Mouse (Mus musculus): ENCODE measurements around the gene Samhd1. TPM values are rescaled to one million over a fixed set of nuclear protein-coding genes. Genes with fewer than 3 reads are reported as not detected.
A peak's percentile ranks its signal among the peaks of the same experiment; 100 is the strongest.
"Not testable (repeated sequence)": the region's sequence is repeated elsewhere in the genome, so short reads cannot be mapped to it uniquely, and the experiment has no call there.

Gene Samhd1
- polyA plus RNA-seq (2016; fragmentation: Nextera tagmentation; extraction: Ambion mirVana): 25.6 and 27.3 TPM in 2 replicates

DNA sequence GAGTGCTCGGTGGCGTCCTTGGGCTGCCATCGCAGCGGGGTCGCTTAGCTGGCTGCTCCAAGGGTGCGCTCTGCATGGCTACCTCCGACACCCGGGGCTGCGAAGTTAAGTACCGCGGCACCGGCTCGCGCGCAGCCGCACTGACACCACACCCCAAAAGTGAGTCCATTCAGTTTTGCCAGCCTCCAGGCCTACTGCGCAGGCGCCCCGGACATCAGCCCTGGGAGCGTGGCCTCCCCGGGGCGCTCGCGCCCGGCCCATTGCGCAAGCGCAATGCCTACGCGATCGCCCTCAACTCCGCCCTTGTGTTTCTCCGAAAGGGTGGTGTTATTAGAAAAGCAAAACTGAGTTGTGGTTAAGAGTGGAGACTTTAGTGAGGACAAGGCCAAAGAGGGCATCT lies at the start of gene Samhd1:
Gene Samhd1, minus strand, starts transcription at position 252 of the 400 bp plus-strand sequence.
- peak within 1 kb of the TSS; percentile 66 for H3K9ac ChIP-seq (replicated peaks)
- peaks cover 7% of the 10 kb centered on the region for H3K9me3 ChIP-seq
- under 1% methylated on average over 32 of the region's 32 CpGs for WGBS
- H3K4me2 ChIP-seq: peak within 1 kb of the TSS; percentile 80
- H3K27ac ChIP-seq: peak within 1 kb of the TSS; percentile 82
- peak; percentile 83 for ATAC-seq (ENCODE audit: insufficient number of reproducible peaks, insufficient read depth, low FRiP score, low TSS enrichment, low read depth)
- H3K27me3 ChIP-seq: no peaks in the 10 kb centered on the region
- H3K36me3 ChIP-seq: no peaks in the 10 kb centered on the region
- H3K4me1 ChIP-seq (replicated peaks): 0 out of 2 replicates have a peak, but pooled peaks cover 4% of the 10 kb centered on the region
- peak within 1 kb of the TSS; percentile 77 for H3K4me3 ChIP-seq (replicated peaks)

DNA sequence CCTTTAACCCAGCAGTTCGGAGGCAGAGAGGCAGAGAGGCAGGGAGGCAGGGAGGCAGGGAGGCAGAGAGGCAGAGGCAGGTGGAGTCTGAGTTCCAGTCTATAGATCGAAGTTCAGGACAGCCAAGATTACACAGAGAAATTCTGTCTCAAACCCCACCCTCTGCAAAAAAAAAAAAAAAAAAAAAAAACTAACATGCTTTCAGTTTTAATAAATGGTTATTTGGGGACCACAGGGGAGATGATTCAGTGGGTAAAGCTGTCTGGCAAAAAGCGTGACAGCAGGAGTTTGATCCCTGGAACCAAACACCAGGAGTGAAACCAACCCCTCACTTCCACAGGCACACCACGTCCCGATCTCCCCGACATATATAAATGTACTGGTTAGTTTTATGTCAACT lies 43.1 kb upstream of the Samhd1 start:
- Histone ChIP-seq H3K4me2 (no peak overlapping the region), H3K9me3 (no peaks in the 10 kb centered on the region), H3K4me1 (replicated peaks) (no peaks in the 10 kb centered on the region), H3K9ac (replicated peaks) (no peak overlapping the region), H3K36me3 (peaks cover 74% of the 10 kb centered on the region), H3K27ac (no peak overlapping the region), H3K4me3 (replicated peaks) (no peak overlapping the region), H3K27me3 (no peaks in the 10 kb centered on the region)
- 79% methylated on average over 6 of the region's 6 CpGs for WGBS
- ATAC-seq (ENCODE audit: insufficient number of reproducible peaks, insufficient read depth, low FRiP score, low TSS enrichment, low read depth): no peak

DNA sequence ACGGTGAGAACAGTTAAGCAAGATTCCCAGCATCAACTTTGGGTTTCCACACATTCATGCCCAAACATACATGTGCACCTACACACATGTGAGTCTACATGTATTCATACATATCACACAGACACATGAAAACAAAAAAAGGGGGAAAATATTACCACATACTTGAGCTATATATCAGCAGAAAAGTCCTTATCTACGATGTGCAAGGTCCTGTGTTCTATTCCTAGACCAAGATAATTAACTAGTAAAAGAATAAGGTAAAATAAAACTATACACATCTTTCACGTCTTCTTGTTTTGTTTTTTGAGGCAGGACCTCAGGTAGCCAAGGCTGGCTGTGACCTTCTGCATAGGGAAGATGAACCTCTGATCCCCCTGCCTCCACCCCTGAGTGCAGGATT lies 41.2 kb upstream of the Samhd1 start:
- no peak overlapping the region for H3K4me2 ChIP-seq
- WGBS: 91% methylated on average over 3 of the region's 3 CpGs
- H3K4me1 ChIP-seq (replicated peaks): no peaks in the 10 kb centered on the region
- peaks cover 71% of the 10 kb centered on the region for H3K36me3 ChIP-seq
- H3K27me3 ChIP-seq: no peaks in the 10 kb centered on the region
- no peak overlapping the region for H3K27ac ChIP-seq
- ATAC-seq (ENCODE audit: insufficient number of reproducible peaks, insufficient read depth, low FRiP score, low TSS enrichment, low read depth): no peak
- H3K9me3 ChIP-seq: no peaks in the 10 kb centered on the region
- H3K9ac ChIP-seq (replicated peaks): no peak overlapping the region
- H3K4me3 ChIP-seq (replicated peaks): no peak overlapping the region

DNA sequence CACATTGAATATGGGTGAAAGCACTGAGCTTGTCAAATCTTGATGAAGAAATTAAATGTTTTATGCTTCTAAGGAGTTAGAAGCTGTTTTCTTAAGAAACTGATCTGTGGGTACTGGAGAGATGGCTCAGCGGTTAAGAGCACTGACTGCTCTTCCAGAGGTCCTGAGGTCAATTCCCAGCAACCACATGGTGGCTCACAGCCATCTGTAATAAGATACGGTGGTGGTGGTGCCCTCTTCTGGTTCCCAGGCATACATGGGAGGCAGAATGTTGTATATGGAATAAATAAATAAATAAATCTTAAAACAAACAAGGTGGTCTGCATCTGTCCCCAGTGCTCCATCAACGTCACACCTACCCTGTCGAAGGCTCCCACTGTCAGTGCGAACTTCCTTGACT lies 39.4 kb upstream of the Samhd1 start:
- H3K27me3 ChIP-seq: no peaks in the 10 kb centered on the region
- peaks cover 75% of the 10 kb centered on the region for H3K36me3 ChIP-seq
- WGBS: 71% methylated on average over 5 of the region's 5 CpGs
- no peak overlapping the region for H3K4me2 ChIP-seq
- no peaks in the 10 kb centered on the region for H3K9me3 ChIP-seq
- ATAC-seq (ENCODE audit: insufficient number of reproducible peaks, insufficient read depth, low FRiP score, low TSS enrichment, low read depth): no peak
- H3K27ac ChIP-seq: no peak overlapping the region
- no peak overlapping the region for H3K9ac ChIP-seq (replicated peaks)
- no peaks in the 10 kb centered on the region for H3K4me1 ChIP-seq (replicated peaks)
- H3K4me3 ChIP-seq (replicated peaks): no peak overlapping the region

DNA sequence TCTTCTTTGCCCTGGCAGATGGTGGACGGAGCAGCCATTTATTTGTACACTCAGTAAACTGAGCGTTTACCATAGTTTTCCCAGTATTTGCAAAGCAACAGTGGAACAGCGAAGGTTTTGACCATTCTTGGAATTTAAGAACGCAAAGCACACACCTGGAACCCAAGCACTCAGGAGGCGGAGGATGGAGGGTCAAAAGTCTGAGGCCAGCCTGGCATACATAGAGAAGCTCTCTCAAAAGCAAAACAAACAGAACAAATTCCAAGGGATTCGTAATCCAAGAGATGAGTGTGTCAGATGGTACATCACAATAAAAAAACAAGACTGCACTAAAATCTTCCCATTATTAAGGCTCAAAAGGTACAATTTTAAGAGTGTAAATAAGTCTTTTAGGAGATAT lies 38.5 kb upstream of the Samhd1 start:
- Histone ChIP-seq H3K27me3 (no peaks in the 10 kb centered on the region), H3K27ac (no peak overlapping the region), H3K9ac (replicated peaks) (no peak overlapping the region), H3K9me3 (no peaks in the 10 kb centered on the region), H3K36me3 (peaks cover 83% of the 10 kb centered on the region), H3K4me1 (replicated peaks) (no peaks in the 10 kb centered on the region), H3K4me2 (no peak overlapping the region), H3K4me3 (replicated peaks) (no peak overlapping the region)
- 93% methylated on average over 6 of the region's 6 CpGs for WGBS
- ATAC-seq (ENCODE audit: insufficient number of reproducible peaks, insufficient read depth, low FRiP score, low TSS enrichment, low read depth): no peak

DNA sequence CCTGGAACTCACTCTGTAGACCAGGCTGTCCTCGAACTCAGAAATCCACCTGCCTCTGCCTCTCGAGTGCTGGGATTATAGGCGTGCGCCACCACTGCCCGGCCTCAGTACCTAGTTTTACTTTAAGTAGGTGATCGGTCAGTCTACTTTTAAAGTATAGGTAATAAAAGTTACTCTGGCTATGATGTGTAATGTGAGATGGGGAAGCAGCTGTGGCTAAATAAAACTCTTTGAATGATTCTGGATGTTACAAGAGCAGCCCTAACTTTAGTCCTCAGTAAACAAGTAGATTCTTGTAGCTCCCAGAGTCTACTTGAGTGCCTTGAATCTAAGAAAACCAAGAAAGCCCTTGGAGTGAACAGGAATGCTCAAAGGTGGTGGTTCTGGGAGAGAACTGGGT lies 37.9 kb upstream of the Samhd1 start:
- no peak overlapping the region for H3K4me3 ChIP-seq (replicated peaks)
- WGBS: 93% methylated on average over 6 of the region's 6 CpGs
- no peak overlapping the region for H3K27ac ChIP-seq
- no peak overlapping the region for H3K4me2 ChIP-seq
- no peak overlapping the region for H3K9ac ChIP-seq (replicated peaks)
- peaks cover 83% of the 10 kb centered on the region for H3K36me3 ChIP-seq
- ATAC-seq (ENCODE audit: insufficient number of reproducible peaks, insufficient read depth, low FRiP score, low TSS enrichment, low read depth): no peak
- no peaks in the 10 kb centered on the region for H3K9me3 ChIP-seq
- H3K4me1 ChIP-seq (replicated peaks): no peaks in the 10 kb centered on the region
- no peaks in the 10 kb centered on the region for H3K27me3 ChIP-seq

DNA sequence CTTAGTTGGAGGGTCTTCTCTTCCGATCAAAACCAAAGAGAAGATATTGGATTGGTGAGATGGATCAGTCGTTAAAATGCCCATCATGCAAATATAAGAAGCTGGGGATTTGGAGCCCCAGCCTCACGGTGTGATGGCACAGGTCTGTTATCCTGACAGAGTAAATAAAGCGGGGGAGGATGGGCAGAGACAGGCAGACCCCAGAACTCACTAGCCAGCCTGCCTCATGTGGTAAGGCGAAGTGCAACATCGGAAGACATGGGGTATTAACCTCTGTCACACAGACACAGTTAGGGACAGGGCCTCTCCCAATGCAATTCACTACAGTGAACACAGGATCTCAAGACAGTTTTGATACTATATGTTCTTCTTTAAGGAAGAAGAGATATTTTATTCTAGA lies 35.6 kb upstream of the Samhd1 start:
- no peak overlapping the region for H3K4me3 ChIP-seq (replicated peaks)
- H3K4me1 ChIP-seq (replicated peaks): no peaks in the 10 kb centered on the region
- H3K27me3 ChIP-seq: no peaks in the 10 kb centered on the region
- no peak overlapping the region for H3K4me2 ChIP-seq
- no peaks in the 10 kb centered on the region for H3K9me3 ChIP-seq
- peaks cover 83% of the 10 kb centered on the region for H3K36me3 ChIP-seq
- no peak overlapping the region for H3K9ac ChIP-seq (replicated peaks)
- no peak for ATAC-seq (ENCODE audit: insufficient number of reproducible peaks, insufficient read depth, low FRiP score, low TSS enrichment, low read depth)
- WGBS: 67% methylated on average over 6 of the region's 6 CpGs
- H3K27ac ChIP-seq: no peak overlapping the region

DNA sequence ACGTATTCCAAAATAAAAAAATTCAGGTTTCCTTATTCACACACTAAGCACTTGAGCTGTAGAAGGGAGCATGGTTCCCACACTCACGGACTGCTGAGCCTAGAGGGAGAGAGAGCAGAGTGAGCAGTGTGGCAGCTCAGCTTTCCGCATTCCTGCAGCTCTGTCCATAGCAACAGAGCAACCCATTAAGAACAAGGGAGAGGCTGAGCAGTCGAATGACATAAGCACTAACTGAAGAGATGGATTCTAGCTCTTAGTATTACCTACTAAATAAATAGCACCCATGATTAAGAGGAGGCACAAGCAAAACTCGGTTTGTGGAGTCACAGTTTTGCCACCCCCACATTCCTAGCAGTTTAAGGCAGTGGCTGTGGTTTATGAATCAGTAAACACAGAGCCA lies 35.1 kb upstream of the Samhd1 start:
- Histone ChIP-seq H3K27ac (no peak overlapping the region), H3K4me2 (no peak overlapping the region), H3K9me3 (no peaks in the 10 kb centered on the region), H3K4me1 (replicated peaks) (no peaks in the 10 kb centered on the region), H3K36me3 (peaks cover 82% of the 10 kb centered on the region), H3K27me3 (no peaks in the 10 kb centered on the region), H3K4me3 (replicated peaks) (no peak overlapping the region), H3K9ac (replicated peaks) (no peak overlapping the region)
- no peak for ATAC-seq (ENCODE audit: insufficient number of reproducible peaks, insufficient read depth, low FRiP score, low TSS enrichment, low read depth)
- 63% methylated on average over 5 of the region's 5 CpGs for WGBS

DNA sequence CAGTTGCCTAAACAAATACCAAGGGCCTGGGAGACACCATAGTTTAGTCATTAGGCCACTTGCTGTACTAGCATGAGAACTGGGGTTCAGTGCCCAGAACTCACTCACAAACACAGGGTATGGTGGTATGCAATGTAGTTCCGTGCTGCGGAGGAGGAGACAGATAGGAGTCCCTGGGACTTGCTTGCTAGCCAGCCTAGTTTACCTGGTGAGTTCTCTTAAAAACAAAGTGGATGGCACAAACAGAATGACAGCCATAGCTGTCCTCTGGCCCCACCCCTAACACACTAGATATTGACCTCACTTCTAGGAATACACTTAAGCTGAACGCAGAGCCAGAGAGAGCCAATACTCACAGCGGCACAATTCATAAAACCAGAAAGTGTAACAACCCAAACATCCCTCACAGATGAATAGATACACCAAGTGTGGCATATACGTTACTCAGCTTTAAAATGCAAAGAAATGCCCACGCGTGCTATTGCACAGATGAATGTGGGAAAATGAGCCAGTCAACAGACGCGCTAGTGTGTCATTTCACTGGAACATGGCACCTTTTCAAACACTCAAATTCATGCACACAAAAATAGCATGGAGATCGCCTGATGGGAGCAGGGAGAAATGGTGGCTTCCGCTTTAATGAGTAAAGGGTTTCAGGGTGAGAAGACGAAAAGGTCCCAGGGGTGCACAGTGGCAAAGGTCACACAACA lies 31.5 kb upstream of the Samhd1 start:
- Histone ChIP-seq H3K4me3 (replicated peaks) (no peak overlapping the region), H3K27ac (no peak overlapping the region), H3K27me3 (no peaks in the 10 kb centered on the region), H3K4me2 (no peak overlapping the region), H3K9ac (replicated peaks) (no peak overlapping the region), H3K36me3 (peaks cover 77% of the 10 kb centered on the region), H3K4me1 (replicated peaks) (no peaks in the 10 kb centered on the region), H3K9me3 (no peaks in the 10 kb centered on the region)
- WGBS: 95% methylated on average over 12 of the region's 12 CpGs
- no peak for ATAC-seq (ENCODE audit: insufficient number of reproducible peaks, insufficient read depth, low FRiP score, low TSS enrichment, low read depth)

DNA sequence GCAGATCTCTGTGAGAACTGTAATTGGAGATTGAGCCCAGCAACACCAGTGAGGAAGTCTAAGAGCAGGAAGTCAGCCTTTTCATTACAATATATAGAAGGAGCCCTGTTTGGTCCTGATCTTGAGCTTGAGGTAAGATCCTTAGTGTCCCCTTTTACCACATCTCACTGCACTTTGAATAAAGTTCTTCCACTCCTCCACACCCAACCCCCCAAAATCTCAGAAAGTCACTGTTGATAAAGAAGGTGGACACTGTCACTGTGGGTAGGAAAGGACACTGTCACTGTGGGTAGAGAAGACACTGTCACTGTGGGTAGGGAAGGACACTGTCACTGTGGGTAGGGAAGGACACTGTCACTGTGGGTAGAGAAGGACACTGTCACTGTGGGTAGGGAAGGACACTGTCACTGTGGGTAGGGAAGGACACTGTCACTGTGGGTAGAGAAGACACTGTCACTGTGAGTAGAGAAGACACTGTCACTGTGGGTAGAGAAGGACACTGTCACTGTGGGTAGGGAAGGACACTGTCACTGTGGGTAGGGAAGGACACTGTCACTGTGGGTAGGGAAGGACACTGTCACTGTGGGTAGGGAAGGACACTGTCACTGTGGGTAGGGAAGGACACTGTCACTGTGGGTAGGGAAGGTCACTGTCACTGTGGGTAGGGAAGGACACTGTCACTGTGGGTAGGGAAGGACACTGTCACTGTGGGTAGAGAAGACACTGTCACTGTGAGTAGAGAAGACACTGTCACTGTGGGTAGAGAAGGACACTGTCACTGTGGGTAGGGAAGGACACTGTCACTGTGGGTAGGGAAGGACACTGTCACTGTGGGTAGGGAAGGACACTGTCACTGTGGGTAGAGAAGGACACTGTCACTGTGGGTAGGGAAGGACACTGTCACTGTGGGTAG lies 30.5 kb upstream of the Samhd1 start:
- H3K27me3 ChIP-seq; H3K27ac ChIP-seq; ATAC-seq (ENCODE audit: insufficient number of reproducible peaks, insufficient read depth, low FRiP score, low TSS enrichment, low read depth); H3K4me3 ChIP-seq (replicated peaks); H3K4me2 ChIP-seq; H3K9ac ChIP-seq (replicated peaks); H3K9me3 ChIP-seq; H3K4me1 ChIP-seq (replicated peaks): not testable (repeated sequence)
- H3K36me3 ChIP-seq: peaks cover 82% of the 10 kb centered on the region

DNA sequence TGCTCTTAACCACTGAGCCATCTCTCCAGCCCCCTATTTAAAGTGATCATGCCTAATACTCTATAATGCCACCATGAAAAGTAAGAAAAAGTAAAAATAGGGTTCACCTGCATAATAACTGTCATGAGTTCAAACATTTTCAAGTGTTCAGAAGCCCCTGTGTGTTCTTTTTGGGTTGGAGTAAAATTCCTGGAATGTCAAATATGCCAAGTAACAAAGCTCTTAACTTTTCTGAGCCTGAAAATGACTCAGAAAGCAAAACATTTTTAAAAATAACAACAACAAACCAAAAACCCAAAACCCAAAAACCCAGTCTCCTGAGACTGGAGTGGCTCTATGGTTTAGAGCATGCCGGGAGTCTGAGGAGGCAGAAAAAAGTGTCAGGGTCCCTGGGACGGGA lies 29.0 kb upstream of the Samhd1 start:
- H3K36me3 ChIP-seq: peaks cover 83% of the 10 kb centered on the region
- ATAC-seq (ENCODE audit: insufficient number of reproducible peaks, insufficient read depth, low FRiP score, low TSS enrichment, low read depth): no peak
- no peak overlapping the region for H3K4me2 ChIP-seq
- H3K27ac ChIP-seq: no peak overlapping the region
- no peak overlapping the region for H3K4me3 ChIP-seq (replicated peaks)
- H3K9ac ChIP-seq (replicated peaks): no peak overlapping the region
- 82% methylated on average over 2 of the region's 2 CpGs for WGBS
- no peaks in the 10 kb centered on the region for H3K27me3 ChIP-seq
- no peaks in the 10 kb centered on the region for H3K9me3 ChIP-seq
- no peaks in the 10 kb centered on the region for H3K4me1 ChIP-seq (replicated peaks)
